Mouse (Mus musculus) T-helper 2 cell (primary cell): ENCODE measurements around the gene Cnn2.

Experiments used
- in situ Hi-C: fragments of 300-600 bp; cut with MboI, MseI; formaldehyde crosslinking; loops from one replicate; pipeline ENCODE4 v1.15.1; 2025; ENCODE audit warnings: high pct_unique_total_duplicates

Gene Cnn2

GRCm38 (mm10) chr10:79969124-79969568 is 19.2 kb upstream of the Cnn2 start:
- in situ Hi-C loops = loop anchor here (5.0 kb wide), 1 partner anchor 688 kb away; the partner anchor contains the start of gene Btbd2

DNA sequence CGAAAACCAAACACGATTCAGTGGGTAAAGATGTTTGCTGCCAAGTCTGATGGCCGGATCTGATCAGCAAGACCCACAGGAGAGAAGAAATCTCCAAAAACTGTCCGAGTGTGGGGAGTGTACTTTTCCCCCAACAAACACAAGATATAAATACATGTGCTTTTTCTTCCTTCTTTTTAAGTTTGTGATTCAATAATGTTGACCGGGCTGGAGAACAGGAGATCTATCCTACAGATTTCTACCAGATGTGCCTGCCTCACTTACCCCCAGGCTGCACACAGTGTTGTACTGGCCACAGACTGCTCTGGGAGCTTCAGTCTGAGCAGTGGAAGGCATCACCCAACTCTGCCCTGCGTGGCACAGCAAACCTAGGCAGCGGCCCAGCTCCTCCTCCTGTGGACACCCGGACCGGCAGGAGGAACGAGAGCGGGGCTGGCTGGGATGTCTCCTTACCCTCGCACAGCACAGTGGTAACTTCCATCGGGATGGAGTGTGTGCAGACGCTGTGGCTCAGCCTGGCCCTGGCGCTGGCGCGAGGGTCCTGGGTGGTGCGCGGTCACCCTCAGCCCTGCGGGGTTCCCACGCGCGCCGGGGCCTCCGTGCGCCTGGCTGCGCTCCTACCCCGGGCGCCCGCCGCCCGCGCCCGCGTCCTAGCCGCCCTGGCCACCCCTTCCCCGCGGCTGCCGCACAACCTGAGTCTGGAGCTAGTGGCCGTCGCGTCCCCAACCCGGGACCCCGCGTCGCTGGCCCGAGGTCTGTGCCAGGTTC is 17.8 kb upstream of the Cnn2 start, which contains the start of gene Grin3b:
Gene Grin3b, plus strand, starts transcription at position 301 of the 768 bp plus-strand sequence.
- in situ Hi-C loops = no loop called here

GRCm38 (mm10) chr10:79971183-79971497 is 17.2 kb upstream of the Cnn2 start:
- in situ Hi-C loops = no loop called here

DNA sequence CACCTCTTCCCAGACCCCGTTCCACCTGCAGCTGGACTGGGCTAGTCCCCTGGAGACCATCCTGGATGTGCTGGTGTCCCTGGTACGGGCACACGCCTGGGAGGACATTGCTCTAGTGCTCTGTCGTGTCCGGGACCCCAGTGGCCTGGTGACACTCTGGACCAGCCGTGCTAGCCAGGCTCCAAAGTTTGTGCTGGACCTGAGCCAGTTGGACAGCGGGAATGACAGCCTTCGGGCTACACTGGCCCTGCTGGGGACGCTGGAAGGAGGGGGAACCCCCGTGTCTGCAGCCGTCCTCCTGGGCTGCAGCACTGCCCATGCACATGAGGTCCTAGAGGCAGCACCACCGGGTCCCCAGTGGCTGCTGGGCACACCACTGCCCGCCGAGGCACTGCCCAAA is 15.6 kb upstream of the Cnn2 start:
- in situ Hi-C loops = no loop called here

DNA sequence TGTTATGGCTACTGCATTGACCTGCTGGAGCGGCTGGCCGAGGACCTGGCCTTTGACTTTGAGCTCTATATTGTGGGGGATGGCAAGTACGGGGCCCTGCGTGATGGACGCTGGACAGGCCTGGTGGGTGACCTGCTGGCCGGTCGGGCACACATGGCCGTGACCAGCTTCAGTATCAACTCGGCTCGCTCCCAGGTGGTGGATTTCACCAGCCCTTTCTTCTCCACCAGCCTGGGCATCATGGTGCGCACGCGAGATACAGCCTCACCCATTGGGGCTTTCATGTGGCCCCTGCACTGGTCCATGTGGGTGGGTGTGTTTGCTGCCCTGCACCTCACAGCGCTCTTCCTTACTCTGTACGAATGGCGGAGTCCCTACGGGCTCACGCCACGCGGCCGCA is 14.3 kb upstream of the Cnn2 start:
- in situ Hi-C loops = no loop called here

DNA sequence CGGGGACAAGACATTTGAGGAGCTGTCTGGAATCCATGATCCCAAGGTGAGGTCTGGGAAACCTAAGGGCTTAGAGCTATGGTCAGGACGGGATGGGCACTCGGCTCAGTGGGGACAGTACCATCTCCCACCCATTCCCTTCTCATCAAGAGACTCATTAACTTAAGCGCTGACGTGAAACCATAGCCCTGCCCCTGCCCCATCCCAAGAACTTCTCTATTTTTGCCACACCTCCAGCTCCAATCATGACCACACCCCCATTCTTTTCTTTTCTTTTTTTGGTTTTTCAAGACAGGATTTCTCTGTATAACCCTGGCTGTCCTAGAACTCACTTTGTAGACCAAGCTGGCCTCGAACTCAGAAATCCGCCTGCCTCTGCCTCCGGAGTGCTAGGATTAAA is 13.7 kb upstream of the Cnn2 start:
- in situ Hi-C loops = no loop called here

DNA sequence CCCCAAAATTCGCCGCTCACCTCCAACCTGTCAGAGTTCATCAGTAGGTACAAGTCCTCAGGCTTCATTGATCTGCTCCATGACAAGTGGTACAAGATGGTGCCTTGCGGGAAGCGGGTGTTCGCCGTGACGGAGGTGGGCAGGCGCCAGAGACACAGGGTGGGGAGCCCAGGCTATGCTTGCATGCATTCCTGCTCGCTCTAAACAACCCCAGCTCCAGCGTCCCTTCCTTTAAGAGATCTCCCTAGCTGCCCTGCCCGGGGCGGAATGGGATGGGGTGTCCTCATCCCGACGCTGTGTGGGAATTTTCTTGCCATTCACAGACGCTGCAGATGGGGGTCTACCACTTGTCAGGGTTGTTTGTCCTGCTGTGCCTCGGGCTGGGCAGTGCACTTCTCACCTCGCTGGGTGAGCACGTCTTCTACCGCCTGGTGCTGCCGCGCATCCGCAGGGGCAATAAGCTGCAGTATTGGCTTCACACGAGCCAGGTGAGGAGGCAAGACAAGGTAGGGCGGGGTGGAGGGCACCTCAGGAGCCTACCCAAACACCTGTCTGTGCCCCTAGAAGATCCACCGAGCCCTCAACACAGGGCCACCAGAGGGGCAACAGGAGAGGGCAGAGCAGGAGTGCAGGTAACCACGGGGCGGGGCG is 12.2 kb upstream of the Cnn2 start:
- in situ Hi-C loops = no loop called here

- in situ Hi-C loops = no loop called here
Measured at GRCm38 (mm10) chr10:79976722-79977107, 11.7 kb upstream of the Cnn2 start.

DNA sequence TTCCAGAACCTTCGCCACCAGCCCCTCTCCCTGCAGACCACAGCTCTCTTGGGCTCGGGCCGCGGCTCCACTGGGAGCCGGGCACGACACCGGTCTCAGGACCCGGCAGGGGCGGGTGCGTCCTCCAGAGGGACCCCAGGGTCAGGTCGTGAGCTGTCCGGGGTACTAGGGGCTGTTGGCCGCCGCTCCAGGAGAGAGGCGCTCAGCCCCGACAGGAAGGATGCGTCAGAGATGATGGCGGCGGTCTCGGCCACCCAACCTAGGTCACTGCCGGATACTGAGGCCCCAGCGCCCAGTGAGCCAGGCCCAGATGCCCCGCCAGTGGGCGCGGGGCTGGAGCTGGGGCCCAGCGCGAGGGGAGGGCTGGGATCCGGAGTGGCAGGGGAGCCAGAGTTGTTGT is 11.1 kb upstream of the Cnn2 start:
- in situ Hi-C loops = no loop called here

DNA sequence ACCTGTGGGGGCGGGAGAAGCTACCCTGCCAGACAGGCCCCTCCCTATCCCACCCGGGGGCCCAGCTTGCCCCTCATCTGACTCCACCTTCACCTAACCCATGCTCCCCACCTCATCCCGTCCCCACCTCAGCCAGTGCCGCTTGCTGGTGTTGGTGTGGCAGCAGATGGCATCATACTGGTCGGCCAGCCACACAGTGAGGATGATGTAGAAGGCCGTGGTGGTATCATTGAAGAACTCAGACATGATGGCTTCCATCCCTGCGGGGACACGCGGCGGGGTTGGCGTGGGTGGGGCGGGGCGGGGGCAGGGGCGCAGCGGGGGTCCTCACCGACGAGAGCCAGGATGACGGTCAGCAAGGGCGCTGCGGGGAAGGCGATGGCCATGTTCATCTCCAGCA is 10.3 kb upstream of the Cnn2 start:
- in situ Hi-C loops = no loop called here

- in situ Hi-C loops = no loop called here
Measured at GRCm38 (mm10) chr10:79979401-79980155, 8.8 kb upstream of the Cnn2 start.

DNA sequence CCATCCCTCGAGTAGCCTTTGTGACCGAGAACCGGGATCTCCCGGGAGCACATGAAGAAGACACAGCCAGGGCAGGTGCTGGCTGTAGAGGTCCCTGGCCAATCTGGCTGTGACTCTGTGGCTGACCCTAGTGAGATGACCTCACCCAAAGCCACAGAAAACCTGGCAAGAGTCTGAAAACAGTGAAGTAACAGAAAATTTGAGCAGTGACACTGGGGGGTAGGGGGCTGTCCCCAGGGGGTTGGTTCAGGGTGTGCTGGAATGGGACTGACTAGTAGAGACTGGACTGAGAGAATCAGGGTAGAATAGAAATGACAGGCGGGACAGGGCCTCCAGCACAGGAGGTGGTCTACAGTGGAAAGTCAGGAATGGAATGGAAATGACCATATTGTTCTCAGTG is 5.2 kb upstream of the Cnn2 start:
- in situ Hi-C loops = no loop called here

DNA sequence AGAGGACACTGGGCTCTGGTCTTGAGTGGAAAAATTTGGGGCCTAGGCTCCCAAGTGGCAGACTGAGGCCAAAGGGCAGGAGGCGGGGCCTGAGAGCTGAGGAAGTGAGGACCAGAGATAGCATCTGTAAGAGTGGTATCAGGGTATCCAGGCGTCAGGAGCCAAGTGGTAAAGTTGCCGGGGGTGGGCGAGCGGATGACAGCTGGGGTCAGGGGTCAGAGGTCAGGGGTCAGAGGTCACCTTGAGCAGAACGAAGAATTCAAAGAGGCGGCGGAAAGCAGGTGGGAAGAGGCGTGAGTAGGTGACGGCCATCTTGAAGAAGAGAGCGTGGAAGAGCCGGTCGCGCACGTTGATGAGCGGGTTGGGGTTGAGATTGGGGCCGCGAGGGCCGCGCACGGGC is 4.7 kb upstream of the Cnn2 start:
- in situ Hi-C loops = no loop called here

- in situ Hi-C loops = no loop called here
Measured at GRCm38 (mm10) chr10:79984195-79984816, 4.1 kb upstream of the Cnn2 start, which contains the start of gene Tmem259. TSS of gene Tmem259 (minus strand) at chr10:79984330.

DNA sequence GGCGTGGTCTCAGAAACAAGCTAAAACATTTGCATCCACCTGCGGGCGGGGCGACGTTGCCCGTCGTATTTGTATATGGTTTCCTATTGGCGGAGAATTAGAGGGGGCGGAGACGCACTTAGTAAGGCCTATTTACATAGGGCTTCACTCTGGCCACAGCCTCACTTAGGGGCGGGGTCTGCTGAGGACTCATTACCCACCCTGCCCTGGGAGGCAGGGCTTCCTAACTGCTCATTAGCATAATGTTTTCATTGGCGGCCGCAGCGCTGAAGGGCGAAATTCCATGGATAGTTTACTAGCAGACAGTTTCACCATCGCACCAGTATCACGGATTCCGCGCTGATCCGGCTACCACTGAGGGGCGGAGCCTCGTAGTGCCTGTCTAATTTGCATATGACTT is 3.5 kb upstream of the Cnn2 start:
- in situ Hi-C loops = loop anchor here (5.0 kb wide), 1 partner anchor 157 kb away; the partner anchor contains the start of gene Cbarp

DNA sequence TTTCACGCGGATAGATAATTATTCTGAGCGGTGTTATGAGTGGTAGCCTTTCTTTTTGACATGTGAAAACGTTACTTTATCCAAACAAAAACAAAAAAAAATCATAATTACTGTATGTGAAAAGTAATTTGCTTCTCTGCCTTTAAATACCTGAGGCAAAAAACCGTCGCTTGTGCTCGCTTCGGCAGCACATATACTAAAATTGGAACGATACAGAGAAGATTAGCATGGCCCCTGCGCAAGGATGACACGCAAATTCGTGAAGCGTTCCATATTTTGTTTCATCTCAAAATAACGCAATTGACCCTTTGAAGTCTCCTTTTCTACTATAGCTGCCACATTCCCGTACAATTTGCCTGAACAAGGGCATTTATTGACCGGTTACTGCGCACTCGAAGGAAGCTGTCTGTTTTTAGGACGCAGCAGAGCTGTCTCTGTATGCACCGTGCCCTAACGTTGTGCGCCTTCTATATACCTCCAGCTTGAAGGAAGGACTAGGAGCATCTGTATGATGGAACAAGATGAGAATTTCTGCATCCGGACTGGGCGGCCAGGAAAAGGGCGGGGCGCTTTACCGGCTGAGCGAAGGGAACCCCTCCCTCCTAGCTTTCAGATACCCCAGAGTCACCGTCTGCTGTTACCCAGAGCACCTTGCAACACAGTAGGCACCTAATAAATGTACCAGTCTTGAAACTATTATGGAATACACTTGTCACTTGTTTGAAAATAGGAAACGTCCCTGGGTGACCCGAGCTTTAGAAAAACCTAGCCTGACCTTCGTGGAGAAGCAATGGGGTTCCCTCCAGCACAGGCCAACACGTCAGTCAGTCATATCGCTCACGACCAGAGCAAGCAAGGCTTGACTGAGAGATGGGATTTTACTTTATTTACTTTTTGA is 2.8 kb upstream of the Cnn2 start:
- in situ Hi-C loops = loop anchor here (5.0 kb wide), 1 partner anchor 157 kb away; the partner anchor contains the start of gene Cbarp

DNA sequence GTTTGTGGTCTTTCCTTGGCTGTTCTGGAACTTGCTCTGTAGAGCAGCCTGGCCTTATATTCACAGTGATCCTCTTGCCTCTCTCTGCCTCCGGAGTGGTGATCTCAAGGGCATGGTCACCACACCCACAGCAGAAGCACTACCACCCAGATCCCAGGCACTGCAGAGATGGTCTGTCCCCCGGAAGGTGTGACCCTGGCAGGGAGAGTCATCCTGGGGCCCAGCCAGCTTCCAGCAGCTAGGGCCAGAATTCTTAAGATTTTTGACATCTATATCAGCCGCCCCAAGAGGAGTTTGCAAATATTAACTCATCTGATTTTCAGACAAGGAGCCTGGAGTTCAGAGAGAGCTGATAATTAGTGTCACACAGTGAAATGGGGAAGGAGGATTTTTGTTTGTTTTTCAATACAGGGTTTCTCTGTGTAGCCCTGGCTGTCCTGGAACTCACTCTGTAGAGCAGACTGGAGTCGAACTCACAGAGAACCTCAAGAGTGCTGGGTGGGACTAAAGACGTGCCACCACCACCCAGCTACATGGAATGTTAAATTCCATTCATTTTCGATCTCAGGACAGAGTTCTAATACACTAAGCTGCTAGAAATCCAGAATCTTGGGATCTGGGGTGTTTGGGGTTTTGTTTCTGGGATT is 2.0 kb upstream of the Cnn2 start:
- in situ Hi-C loops = loop anchor here (5.0 kb wide), 1 partner anchor 156 kb away; the partner anchor contains the start of gene Cbarp

GRCm38 (mm10) chr10:79986963-79987362 is 1.4 kb upstream of the Cnn2 start:
- in situ Hi-C loops = loop anchor here (5.0 kb wide), 1 partner anchor 155 kb away; the partner anchor contains the start of gene Cbarp

- in situ Hi-C loops = loop anchor here (5.0 kb wide), 1 partner anchor 154 kb away; the partner anchor contains the start of gene Cbarp
Measured at GRCm38 (mm10) chr10:79987771-79988505, 446 bp upstream of the Cnn2 start.
